Mouse (Mus musculus): ENCODE measurements at regions not wholly inside any gene's neighbourhood (a gene's known extent, or its start where the extent isn't known, plus 50 kb on each side); places are given as distances from the start of the nearest gene placed in this dataset.

- TF ChIP-seq CTCF (IDR thresholded peaks at IDR 0.05; ENCODE audit: low read depth), result no peak
- Histone ChIP-seq H3K4me3 (ENCODE audit: low read depth, low read length) (no peak overlapping the region), H3K36me3 (ENCODE audit: insufficient read depth) (no peaks in the 10 kb centered on the region), H3K4me2 (no peak overlapping the region), H3K27ac (ENCODE audit: low read depth) (no peak overlapping the region), H3K4me1 (ENCODE audit: insufficient read depth) (no peaks in the 10 kb centered on the region), H3K27me3 (ENCODE audit: insufficient read depth, low read length) (no peaks in the 10 kb centered on the region), H3K9ac (no peak overlapping the region), H3K9me3 (ENCODE audit: low read depth, low read length) (no peaks in the 10 kb centered on the region)
- WGBS, result 74% methylated on average over 6 of the region's 6 CpGs
- ATAC-seq (ENCODE audit: insufficient read depth) (no peak), DNase-seq (no peak)
These were observed 93.5 kb downstream of the Ehf start for GRCm38 (mm10) chr2:103209512-103209981.

- H3K9ac ChIP-seq, result no peak overlapping the region
- no peak overlapping the region for H3K4me3 ChIP-seq (ENCODE audit: low read depth, low read length)
- 46% methylated on average over 3 of the region's 3 CpGs for WGBS
- no peak overlapping the region for H3K27ac ChIP-seq (ENCODE audit: low read depth)
- no peak for TF ChIP-seq CTCF (IDR thresholded peaks at IDR 0.05; ENCODE audit: low read depth)
- no peaks in the 10 kb centered on the region for H3K36me3 ChIP-seq (ENCODE audit: insufficient read depth)
- H3K4me2 ChIP-seq, result no peak overlapping the region
- H3K4me1 ChIP-seq (ENCODE audit: insufficient read depth), result no peaks in the 10 kb centered on the region
- H3K9me3 ChIP-seq (ENCODE audit: low read depth, low read length), result no peaks in the 10 kb centered on the region
- no peak for ATAC-seq (ENCODE audit: insufficient read depth)
- H3K27me3 ChIP-seq (ENCODE audit: insufficient read depth, low read length), result no peaks in the 10 kb centered on the region
- no peak for DNase-seq
These were observed 91.9 kb downstream of the Ehf start for GRCm38 (mm10) chr2:103211179-103211578.

Measured in lung, embryonic 14.5 days (tissue).